Mouse (Mus musculus): ENCODE results near the gene Krtap28-10.

- no peak for TF ChIP-seq GATA1 (IDR thresholded peaks at IDR 0.05; ENCODE audit: borderline replicate concordance, low read length)
- no peak for TF ChIP-seq FLI1 (IDR thresholded peaks at IDR 0.05; ENCODE audit: low read length)
Measured at GRCm38 (mm10) chr1:83006218-83007179, 35.8 kb downstream of the Krtap28-10 start.
